Mouse (Mus musculus) olfactory bulb, adult 2 months (tissue): Measurements from ENCODE around the gene Cd38.

Experiments
- CTCF ChIP-seq: fragments of 200-500 bp; IDR thresholded peaks from 2 replicates; pipeline ENCODE4 v1.5.1; 2012; ENCODE audit warnings: low read depth, mild to moderate bottlenecking, low read length, moderate library complexity; ENCODE audit not compliant: insufficient read depth
- POLR2A ChIP-seq: fragments of 200-500 bp; IDR thresholded peaks from 2 replicates; pipeline ENCODE4 v1.6.1; 2012; ENCODE audit warnings: mild to moderate bottlenecking, low read depth, low read length, moderate library complexity; ENCODE audit not compliant: insufficient read depth

- no peak for TF ChIP-seq CTCF
- no peak for TF ChIP-seq POLR2A
Observed at GRCm38 (mm10) chr5:43837372-43837771, 31.0 kb upstream of the Cd38 start.
